Mouse (Mus musculus): Measurements from ENCODE around the gene Fpr3. TPM values are rescaled to one million over a fixed set of nuclear protein-coding genes. Genes with fewer than 3 reads are reported as not detected.

Gene Fpr3
- polyA plus RNA-seq, 1 experiment from 2014 or later = not detected

DNA sequence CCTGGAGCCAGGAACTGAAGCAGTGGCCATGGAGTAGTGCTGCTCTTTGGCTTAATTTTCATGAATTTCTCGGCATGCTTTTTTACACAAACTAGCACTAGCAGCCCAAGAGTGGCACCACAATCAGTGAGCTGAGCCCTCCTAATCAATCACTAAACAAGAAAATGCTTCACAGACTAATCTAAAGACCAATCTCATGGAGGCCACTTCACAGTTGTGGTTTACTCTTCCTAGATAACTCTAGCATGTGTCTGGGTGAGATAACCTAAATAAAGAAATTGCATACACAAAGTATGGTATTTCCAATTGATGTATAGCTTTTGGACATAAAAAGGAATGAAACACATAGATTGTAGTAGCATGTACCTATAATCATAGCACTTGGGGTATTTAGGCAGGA is 8.3 kb upstream of the Fpr3 start:
- TF ChIP-seq EP300 (IDR thresholded peaks at IDR 0.05) = no peak
- TF ChIP-seq CTCF (IDR thresholded peaks at IDR 0.05) = no peak
- ATAC-seq = no peak
- no peak for DNase-seq (ENCODE audit: low spot score)
- Histone ChIP-seq H3K36me3 (ENCODE audit: insufficient read depth, low read length) (no peaks in the 10 kb centered on the region), H3K27ac (ENCODE audit: low read length) (no peak overlapping the region), H3K9me3 (ENCODE audit: low read length) (no peaks in the 10 kb centered on the region), H3K27me3 (replicated peaks; ENCODE audit: insufficient read depth, low read length) (no peaks in the 10 kb centered on the region), H3K4me2 (replicated peaks; ENCODE audit: low read depth, low read length) (no peak overlapping the region), H3K4me1 (ENCODE audit: insufficient read depth, low read depth, low read length) (no peaks in the 10 kb centered on the region), H3K9ac (replicated peaks; ENCODE audit: low read depth) (no peak overlapping the region), H3K4me3 (ENCODE audit: low read depth, low read length) (no peak overlapping the region)
- 70% methylated on average over 1 of the region's 1 CpGs for WGBS

DNA sequence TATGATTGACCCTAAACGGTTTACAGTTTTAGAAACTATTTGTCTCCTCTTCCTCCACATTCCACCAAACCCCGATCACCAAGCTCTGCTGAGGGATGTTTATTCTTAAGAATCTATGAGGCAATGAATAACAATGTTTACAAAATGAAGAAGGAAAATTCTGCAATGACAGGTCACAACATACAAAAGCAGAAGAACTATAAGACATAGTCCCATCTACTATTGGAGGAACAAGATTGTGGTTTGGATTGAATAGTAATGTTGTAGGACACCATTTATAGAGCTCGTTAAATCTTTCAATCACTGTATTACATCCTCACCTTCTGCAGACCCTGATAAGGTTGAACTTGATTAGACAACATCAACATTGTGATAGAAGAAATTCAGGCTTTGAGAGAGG is 5.0 kb upstream of the Fpr3 start:
- H3K4me1 ChIP-seq (ENCODE audit: insufficient read depth, low read depth, low read length) = no peaks in the 10 kb centered on the region
- WGBS = 65% methylated on average over 3 of the region's 3 CpGs
- TF ChIP-seq EP300 (IDR thresholded peaks at IDR 0.05) (no peak), CTCF (IDR thresholded peaks at IDR 0.05) (no peak)
- H3K36me3 ChIP-seq (ENCODE audit: insufficient read depth, low read length) = no peaks in the 10 kb centered on the region
- H3K9ac ChIP-seq (replicated peaks; ENCODE audit: low read depth) = no peak overlapping the region
- H3K27me3 ChIP-seq (replicated peaks; ENCODE audit: insufficient read depth, low read length) = no peaks in the 10 kb centered on the region
- ATAC-seq (no peak), DNase-seq (ENCODE audit: low spot score) (peak; percentile 12)
- H3K9me3 ChIP-seq (ENCODE audit: low read length) = no peaks in the 10 kb centered on the region
- no peak overlapping the region for H3K4me2 ChIP-seq (replicated peaks; ENCODE audit: low read depth, low read length)
- H3K27ac ChIP-seq (ENCODE audit: low read length) = no peak overlapping the region
- no peak overlapping the region for H3K4me3 ChIP-seq (ENCODE audit: low read depth, low read length)

DNA sequence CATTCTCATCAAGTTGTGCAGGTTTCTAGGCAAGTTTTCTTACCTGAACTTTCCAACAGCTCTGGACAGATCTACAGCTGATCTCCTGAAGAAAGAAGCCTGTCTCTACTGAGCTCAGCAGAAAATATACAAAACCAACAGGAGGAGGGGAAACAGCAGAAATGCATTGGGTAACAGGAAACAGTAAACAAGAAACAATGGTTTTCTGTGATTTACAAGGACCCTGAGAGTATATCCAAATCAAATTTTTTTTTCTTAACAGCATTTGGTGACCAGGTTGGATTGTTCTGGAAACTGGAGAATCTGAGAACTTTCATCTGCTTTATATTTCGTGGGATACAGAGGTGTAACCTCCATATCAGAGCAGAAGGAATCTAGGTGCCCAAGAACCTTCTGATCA is 3.8 kb upstream of the Fpr3 start, which contains the start of gene Fpr1:
TSS of gene Fpr1 (minus strand) at position 101 of the 400 bp plus-strand sequence.
- no peak for ATAC-seq
- DNase-seq (ENCODE audit: low spot score) = no peak
- H3K9ac ChIP-seq (replicated peaks; ENCODE audit: low read depth) = no peak within 1 kb of the TSS
- H3K4me2 ChIP-seq (replicated peaks; ENCODE audit: low read depth, low read length) = no peak within 1 kb of the TSS
- no peak within 1 kb of the TSS for H3K27ac ChIP-seq (ENCODE audit: low read length)
- H3K27me3 ChIP-seq (replicated peaks; ENCODE audit: insufficient read depth, low read length) = no peaks in the 10 kb centered on the region
- WGBS = 33% methylated on average over 1 of the region's 1 CpGs
- H3K36me3 ChIP-seq (ENCODE audit: insufficient read depth, low read length) = no peaks in the 10 kb centered on the region
- H3K4me3 ChIP-seq (ENCODE audit: low read depth, low read length) = no peak within 1 kb of the TSS
- no peaks in the 10 kb centered on the region for H3K4me1 ChIP-seq (ENCODE audit: insufficient read depth, low read depth, low read length)
- no peaks in the 10 kb centered on the region for H3K9me3 ChIP-seq (ENCODE audit: low read length)
- no peak for TF ChIP-seq CTCF (IDR thresholded peaks at IDR 0.05)

DNA sequence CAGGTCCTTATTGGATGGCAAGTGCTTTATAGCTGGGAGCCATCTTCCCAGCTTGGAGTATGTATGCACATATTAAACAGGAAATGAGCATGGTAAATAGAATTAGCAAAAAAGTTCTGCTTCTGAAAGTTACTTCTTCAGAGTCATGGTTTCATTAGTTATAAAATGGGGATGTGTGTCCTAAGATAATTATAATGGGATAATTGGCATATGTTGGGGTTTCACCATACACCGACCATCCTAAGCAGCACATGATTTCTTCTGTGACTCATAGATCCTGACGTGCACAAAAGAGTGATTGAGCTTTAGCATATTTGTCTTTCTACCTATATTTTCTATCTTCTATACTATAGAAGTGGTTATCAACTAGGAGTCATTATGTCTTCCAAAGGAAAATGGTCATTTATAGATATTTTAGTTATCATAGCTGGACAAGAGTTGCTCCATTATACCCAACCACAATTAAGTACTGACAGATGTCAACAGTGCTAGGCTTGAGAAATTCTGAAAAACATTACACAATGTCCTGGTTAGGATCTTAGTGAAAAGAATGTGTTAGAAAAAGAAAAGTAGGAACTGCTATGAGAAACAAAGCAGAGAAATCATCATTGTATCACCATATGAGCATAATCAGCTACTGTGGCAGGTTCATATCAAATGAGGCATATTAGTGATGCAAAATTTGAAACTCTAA is 2.2 kb downstream of the Fpr3 start:
- Histone ChIP-seq H3K27ac (ENCODE audit: low read length) (no peak overlapping the region), H3K9me3 (ENCODE audit: low read length) (no peaks in the 10 kb centered on the region), H3K9ac (replicated peaks; ENCODE audit: low read depth) (no peak overlapping the region), H3K4me1 (ENCODE audit: insufficient read depth, low read depth, low read length) (no peaks in the 10 kb centered on the region), H3K36me3 (ENCODE audit: insufficient read depth, low read length) (no peaks in the 10 kb centered on the region), H3K4me3 (ENCODE audit: low read depth, low read length) (no peak overlapping the region), H3K27me3 (replicated peaks; ENCODE audit: insufficient read depth, low read length) (no peaks in the 10 kb centered on the region), H3K4me2 (replicated peaks; ENCODE audit: low read depth, low read length) (no peak overlapping the region)
- TF ChIP-seq CTCF (IDR thresholded peaks at IDR 0.05) (no peak), EP300 (IDR thresholded peaks at IDR 0.05) (0 out of 2 replicates have a peak, but pooled peaks have one; percentile 39)
- WGBS = 73% methylated on average over 2 of the region's 2 CpGs
- DNase-seq (ENCODE audit: low spot score) (peak; percentile 60), ATAC-seq (0 out of 2 replicates have a peak, but pooled peaks have one; percentile 33)

DNA sequence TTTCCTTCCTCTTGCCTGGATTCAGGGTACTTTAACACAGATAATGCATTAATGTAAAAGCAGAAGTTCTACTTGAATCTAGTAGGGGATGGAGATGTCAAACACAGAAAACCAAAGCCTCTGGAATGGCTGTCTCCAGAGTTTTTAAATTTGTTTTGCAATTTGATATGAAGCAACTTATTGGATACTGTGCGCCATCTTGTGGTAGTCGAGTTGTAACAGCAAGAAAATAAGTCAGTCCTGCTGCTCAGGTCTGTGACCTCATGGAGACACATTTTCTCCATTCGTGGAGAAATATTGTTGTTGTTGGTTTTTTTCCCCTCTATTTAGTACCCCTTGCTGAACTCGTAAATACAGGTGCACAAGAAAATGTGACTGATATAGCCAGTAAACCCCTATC is 8.4 kb downstream of the Fpr3 start:
- ATAC-seq (no peak; the same call in 1 of the 2 replicates), DNase-seq (ENCODE audit: low spot score) (peak; percentile 87)
- H3K4me2 ChIP-seq (replicated peaks; ENCODE audit: low read depth, low read length) = no peak overlapping the region
- H3K9me3 ChIP-seq (ENCODE audit: low read length) = no peaks in the 10 kb centered on the region
- no peaks in the 10 kb centered on the region for H3K27me3 ChIP-seq (replicated peaks; ENCODE audit: insufficient read depth, low read length)
- peak; percentile 81 for TF ChIP-seq CTCF (IDR thresholded peaks at IDR 0.05)
- TF ChIP-seq EP300 (IDR thresholded peaks at IDR 0.05) = no peak
- H3K27ac ChIP-seq (ENCODE audit: low read length) = no peak overlapping the region
- 4% methylated on average over 4 of the region's 4 CpGs for WGBS
- no peaks in the 10 kb centered on the region for H3K36me3 ChIP-seq (ENCODE audit: insufficient read depth, low read length)
- no peak overlapping the region for H3K4me3 ChIP-seq (ENCODE audit: low read depth, low read length)
- no peak overlapping the region for H3K9ac ChIP-seq (replicated peaks; ENCODE audit: low read depth)
- H3K4me1 ChIP-seq (ENCODE audit: insufficient read depth, low read depth, low read length) = no peaks in the 10 kb centered on the region

DNA sequence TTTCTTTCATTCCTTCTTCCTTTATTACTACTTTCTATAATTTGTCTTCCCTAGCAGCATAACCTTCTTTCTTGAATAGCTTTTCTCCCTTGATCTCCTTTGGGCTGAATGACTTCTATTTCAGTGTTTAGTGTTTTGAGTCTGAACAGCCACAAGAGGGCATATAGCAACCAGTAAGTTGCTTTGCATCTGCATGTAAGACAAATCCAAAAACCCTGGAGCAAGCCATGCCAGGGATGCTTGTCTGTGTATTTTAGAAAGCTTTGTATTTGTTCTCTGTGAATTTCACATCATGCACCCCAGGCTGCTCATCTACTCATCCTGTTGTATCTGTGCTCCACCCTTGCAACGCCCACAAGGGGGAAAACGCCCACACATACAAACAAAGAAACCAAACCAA is 11.6 kb downstream of the Fpr3 start:
- H3K4me3 ChIP-seq (ENCODE audit: low read depth, low read length) = no peak overlapping the region
- H3K27ac ChIP-seq (ENCODE audit: low read length) = no peak overlapping the region
- H3K27me3 ChIP-seq (replicated peaks; ENCODE audit: insufficient read depth, low read length) = no peaks in the 10 kb centered on the region
- no peak overlapping the region for H3K4me2 ChIP-seq (replicated peaks; ENCODE audit: low read depth, low read length)
- WGBS = 73% methylated on average over 2 of the region's 2 CpGs
- H3K36me3 ChIP-seq (ENCODE audit: insufficient read depth, low read length) = no peaks in the 10 kb centered on the region
- no peaks in the 10 kb centered on the region for H3K4me1 ChIP-seq (ENCODE audit: insufficient read depth, low read depth, low read length)
- H3K9me3 ChIP-seq (ENCODE audit: low read length) = no peaks in the 10 kb centered on the region
- ATAC-seq (no peak), DNase-seq (ENCODE audit: low spot score) (peak; percentile 39)
- TF ChIP-seq EP300 (IDR thresholded peaks at IDR 0.05) = no peak
- peak; percentile 55 for TF ChIP-seq CTCF (IDR thresholded peaks at IDR 0.05)
- H3K9ac ChIP-seq (replicated peaks; ENCODE audit: low read depth) = no peak overlapping the region
